Mouse (Mus musculus) gastrocnemius, postnatal 36 days (tissue): ENCODE measurements around the gene Sntg2. TPM values are rescaled to one million over a fixed set of nuclear protein-coding genes. Genes with fewer than 3 reads are reported as not detected.

Source experiments
- DNase-seq, 2 experiments: peaks; one replicate each; pipeline ENCODE4 v3.0.0; 2022
- intact Hi-C: fragments of 180-260 bp; cut with DNase I; formaldehyde crosslinking; loops from one replicate; pipeline ENCODE4 v1.15.1; 2025
- total RNA-seq, 2 experiments: library from RNA; stranded (reverse); gene quantifications; 2 replicates each; pipeline ENCODE4 v1.2.3; 2021

Gene Sntg2
- total RNA-seq, 2 experiments from 2014 or later = 1.0 TPM; not detected in 1

DNA sequence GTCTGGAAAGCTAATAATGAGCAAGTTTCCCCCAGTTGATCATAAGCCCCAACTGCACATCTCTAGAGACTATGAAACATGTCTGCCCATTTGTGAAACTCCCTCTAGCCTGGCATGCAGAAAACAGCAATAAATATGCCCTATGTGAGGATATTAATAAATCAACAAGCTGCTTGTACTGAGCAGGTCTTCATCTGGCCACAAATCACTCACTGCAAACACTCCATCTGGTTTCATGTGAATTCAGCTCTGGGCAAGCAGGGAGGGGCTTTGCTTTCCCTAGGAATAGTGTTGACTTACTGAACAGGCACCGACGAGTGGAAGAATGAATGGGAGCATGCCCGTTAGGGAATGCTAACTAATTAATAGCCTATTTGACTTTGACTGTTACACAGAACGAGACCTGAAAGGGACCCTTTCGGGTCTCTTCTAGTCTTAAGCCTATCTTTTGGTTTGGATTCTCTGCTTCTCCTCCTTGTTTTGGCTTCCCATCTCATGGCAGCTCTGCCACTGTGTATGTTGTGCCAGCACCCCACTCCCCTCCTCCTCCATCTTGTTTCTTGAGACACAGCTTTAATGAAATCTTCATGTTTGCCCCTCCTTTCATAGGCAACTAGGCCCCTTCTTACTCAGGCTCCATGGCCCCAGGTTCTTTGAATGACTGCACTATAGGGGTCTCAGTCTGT is 86.1 kb downstream of the Sntg2 start:
- DNase-seq = no peak
- intact Hi-C loops = no loop called here

DNA sequence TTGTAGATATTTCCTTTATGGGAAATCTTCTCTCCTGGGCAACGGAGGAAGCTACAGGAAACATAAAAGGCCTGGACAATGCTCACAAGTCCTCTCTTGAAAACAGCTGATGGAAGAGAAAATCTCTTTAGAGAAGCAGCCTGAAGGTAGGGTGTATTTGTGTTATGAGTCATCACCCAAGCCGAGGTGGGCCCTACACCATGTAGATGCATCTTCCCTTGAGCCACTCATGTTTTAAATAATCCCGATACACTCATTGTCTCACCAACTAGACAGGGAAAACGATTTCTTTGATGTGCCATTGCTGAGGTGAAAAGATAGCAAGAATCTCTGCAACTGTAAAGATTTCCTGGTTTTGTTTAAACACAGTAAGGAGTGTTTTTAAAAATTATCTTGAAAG is 89.4 kb downstream of the Sntg2 start:
- DNase-seq = no peak
- intact Hi-C loops = no loop called here

DNA sequence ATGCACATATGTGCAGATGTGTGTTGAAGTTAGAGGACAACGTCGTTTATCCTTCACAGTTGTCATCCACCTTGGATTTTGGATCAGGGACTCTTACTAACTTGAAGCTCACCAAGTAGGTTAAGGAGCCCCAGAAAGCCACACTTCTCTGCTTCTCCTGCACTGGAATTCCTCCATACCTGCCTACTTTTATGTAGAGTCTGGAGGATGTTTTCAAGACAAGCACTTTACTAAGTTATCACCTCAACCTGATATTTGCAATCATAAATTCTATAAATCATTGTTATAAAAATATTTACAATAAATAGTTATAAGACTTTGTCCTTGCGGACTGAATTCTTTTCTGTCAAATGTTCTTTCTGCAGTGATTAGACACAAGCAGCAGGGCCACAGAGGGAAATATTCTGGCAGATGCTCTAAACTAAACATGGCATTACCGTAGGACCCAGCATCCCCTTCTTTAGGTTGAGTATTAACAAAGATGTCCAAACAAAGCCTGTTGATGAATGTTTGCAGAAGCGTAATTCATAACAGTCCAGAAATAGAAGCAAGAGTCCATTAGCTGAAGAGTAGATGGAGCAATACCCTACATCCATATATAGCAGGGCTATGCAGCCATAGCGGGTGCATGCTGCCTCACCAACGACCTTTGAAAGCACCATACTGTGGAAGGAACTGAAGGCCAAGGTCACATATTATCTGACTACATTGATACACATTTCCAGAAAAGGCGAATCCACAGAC is 100.8 kb downstream of the Sntg2 start:
- intact Hi-C loops = no loop called here
- DNase-seq = no peak

DNA sequence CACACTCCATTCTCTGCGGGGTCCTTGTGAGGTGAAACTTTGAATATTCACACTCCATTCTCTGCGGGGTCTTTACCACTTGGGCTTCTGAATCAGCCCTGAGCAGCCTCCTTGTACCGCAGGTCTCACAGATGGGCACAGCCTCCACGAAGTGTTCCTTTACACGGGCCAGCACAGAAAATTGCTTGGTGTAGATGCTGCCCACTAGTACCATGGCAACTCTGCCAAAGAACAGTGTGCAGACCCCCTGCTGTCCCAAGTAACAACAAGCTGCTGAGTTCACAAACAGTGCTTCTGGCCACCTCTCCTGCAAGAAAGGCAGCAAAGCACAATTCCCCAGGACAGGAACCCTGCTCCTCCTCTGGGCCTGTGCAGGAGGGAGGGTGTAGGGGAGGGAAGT is 109.0 kb downstream of the Sntg2 start:
- no peak for DNase-seq
- intact Hi-C loops = no loop called here

DNA sequence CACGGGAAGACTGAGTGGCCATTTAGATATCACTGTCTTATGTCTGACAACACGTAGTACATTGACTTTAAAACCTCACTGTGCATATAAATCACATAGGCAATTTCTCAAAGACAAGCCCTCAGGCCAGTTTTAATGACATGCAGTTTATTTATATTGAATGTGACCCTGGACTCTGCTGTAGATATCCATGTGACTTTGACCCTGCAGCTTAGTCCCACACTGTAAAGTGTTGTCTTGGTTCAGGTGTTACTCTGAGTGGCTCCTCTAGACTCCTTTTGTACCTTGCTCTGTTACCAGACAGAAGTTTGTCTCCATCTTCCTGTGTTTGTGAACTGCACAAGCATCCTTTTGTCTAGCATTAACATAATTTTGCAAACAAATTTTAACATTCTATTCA is 112.0 kb downstream of the Sntg2 start:
- intact Hi-C loops = no loop called here
- no peak for DNase-seq

DNA sequence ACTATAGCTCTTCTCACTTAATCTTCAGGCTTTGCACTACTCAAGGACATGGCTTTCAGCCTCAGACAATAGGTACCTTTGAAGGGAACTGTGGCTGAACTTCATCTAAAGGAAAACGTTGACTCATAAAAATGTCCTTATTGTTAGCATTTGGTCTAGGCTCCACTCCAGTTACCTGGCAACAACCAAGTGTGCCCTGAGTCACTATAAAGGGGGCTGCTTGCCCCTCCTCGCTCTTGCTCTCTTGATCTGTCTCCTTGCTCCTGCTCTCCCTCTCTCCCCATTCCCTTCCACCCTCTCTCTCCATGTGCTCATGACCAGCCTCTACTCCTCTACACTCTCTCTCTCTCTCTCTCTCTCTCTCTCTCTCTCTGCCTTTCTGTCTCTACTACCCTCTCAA is 114.5 kb downstream of the Sntg2 start:
- intact Hi-C loops = no loop called here
- DNase-seq = no peak

DNA sequence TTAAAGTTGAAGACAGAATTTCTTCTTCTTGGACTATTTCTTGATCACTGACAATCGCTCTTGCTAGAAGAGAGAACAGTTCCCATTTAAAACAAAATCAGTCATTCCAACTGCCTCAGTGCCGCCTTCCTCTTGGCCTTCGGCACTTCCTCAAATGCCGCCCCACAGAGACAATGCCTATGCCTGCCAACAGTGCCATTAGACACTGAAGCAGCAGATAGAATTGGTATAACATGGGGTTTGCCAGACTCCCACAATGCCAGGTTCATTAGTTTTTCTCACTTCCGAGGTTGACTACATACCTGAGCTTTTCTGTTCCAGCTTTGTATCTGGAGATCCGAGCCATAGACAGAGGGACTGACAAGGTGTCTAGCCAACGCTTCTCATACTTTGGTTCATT is 115.5 kb downstream of the Sntg2 start:
- DNase-seq = no peak
- intact Hi-C loops = no loop called here

DNA sequence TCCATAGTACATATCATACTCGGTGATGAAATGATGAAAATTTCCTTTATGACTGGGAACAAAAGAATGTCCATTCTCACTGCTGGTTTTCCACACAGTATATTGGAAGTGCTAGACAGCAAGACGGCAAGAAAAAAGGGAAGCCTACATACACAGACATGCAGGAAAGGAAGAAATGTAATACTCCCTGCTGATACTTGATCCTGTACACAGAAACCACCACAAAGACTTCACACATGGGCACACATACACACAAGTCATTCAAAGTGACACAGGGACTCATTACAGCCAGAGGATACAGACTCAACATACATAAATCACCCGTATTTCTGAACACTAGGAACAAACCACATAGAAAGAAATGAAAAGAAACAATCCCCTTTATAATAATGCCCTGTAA is 117.0 kb downstream of the Sntg2 start:
- no peak for DNase-seq
- intact Hi-C loops = no loop called here

DNA sequence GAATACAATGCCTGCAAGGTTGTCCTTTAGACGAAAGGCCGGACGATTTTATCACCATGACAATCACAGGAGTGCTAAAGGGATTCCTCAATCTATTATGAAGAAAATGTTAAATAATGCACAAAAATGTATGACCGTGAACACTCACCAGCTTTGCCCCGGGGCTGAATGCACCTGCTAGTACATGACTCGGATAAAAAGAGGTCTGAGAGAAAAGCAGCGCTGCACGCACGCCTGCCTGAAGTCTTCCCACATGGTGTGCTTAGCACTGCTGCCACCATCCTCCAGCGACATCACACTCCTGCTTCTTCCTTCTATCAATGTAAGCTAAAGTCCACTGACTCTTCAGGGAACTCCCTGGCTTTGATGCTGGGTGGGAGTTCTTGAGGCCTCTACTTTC is 118.6 kb downstream of the Sntg2 start:
- intact Hi-C loops = no loop called here
- DNase-seq = no peak

DNA sequence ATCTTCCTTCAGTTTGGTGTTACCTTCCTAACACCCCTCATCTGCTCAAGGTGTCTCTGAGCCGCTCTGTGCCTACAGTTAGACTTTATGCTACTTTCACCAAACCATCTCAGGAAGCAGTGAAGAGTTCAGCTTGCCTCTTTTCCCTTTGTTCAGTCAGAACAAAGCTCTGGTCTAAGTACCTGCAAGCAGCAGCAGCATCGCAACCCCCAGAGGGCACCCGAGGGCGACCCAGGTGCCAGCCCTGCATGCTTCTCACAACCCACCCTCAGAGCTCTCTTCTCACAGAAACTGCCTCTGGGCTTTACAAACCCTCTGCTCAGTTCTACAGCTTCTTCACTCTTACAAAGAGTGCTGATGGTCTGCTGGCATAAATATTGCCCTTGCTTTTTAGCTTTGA is 120.8 kb downstream of the Sntg2 start:
- intact Hi-C loops = no loop called here
- no peak for DNase-seq

DNA sequence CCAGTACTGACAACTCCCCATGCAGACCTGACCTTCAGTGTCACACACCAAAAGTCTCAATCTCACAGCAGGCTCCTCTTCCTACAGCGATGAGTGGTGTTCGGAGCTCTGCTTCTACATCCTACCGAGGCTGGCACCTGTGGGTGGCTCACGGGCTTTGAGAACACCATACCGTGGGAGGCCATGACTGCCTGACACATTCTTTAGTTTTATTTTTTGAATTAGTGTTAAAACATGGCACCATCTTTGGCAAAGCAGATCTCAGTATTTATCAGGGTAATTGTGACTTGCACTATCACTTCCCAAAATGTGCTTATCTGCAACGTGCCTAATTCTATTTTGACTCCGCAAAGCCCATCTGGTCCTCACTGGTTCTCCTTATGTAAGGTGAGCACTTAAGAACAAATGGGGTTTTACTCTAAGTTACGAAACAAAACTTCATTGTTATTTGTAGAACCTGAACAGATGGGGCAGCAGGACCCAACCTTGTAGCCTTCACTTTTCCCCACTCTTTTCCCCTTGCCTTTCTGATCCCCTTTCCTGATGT is 121.8 kb downstream of the Sntg2 start:
- DNase-seq = no peak
- intact Hi-C loops = no loop called here

DNA sequence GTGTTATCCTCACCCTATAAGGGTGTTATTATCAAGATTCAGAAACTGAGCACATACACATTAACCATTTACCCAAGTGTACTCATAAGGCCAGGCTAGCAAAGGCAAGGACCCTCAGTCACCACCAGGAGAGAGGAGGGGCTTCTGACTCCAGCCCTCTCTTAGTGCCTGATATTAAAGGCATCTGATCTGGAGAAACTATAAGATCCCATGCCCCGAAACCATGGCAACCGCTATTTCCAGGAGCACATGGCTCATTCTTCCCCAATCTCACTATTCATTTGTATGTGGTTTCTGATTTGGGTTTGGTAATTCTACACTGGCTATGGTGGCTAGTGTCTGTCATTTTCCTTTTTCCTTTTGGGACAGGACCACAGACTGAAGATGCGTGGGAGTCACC is 124.1 kb downstream of the Sntg2 start:
- no peak for DNase-seq
- intact Hi-C loops = no loop called here

DNA sequence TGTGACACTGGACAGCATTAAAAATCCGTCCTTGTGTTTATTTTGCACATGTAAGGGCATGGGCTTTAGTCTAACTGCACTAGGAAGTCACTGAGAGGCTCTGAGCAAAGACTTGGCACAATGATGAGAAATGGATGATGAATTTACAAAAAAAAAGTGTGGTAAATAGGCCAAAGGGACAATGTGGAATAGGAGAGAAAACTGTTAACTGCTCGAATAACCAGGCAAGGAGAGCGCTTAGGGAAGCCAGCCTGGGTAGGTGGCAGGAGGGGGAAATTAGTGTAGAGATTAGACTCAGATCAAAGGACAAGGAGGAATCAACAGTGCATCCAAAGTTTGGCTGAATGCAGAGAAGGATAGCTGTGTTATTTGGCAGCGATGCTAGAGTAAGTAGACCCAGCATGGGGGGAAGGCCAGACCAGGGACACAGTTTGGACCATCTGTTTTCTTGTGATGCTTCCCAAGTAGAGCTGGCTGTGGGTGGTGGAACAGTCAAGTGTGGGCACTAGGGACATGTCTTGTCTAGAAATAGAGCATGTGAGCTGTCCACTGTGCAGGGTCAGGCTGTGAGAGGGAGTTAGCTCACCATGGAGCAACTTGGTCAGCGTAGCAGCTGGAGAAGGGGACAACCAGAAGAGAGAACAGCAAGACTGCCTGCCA is 126.8 kb downstream of the Sntg2 start:
- no peak for DNase-seq
- intact Hi-C loops = no loop called here

DNA sequence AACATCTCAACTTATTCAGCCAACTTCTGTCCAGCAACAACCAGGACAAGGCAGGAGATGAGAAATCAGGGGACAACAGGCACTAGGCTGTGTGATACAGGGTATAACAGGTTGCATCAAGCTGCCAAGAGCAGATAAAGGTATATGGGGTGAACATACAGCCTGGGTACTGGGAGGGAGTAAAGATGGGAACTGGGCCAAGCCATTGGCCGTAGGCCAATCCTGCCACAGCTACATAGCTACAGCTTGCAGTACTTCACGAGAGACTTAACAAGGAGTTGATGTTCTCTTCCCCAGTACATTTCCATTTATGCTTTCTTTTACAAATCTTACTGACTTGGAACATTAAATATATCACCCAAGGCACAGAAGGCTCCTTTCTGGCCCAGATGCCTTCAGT is 129.0 kb downstream of the Sntg2 start:
- DNase-seq = no peak
- intact Hi-C loops = no loop called here

DNA sequence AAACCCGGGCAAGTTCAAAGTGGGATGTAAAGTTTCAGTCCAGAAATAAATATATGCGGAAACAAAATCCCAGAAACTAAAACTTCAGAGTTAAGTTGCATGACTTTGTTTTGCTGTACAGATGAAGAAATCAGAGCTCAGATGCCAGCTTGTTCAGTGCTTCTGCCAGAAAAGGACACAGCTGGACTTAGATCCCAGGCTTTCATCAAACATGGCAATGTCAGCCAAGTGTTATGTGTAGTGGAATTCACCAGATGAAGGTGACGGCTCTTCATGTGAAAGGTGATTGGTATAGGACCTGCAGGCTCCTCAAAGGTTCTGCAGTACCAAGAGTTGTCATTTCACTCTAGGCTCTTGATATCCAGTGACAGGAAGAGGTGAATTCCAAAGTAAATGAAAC is 132.3 kb downstream of the Sntg2 start:
- intact Hi-C loops = no loop called here
- no peak for DNase-seq

DNA sequence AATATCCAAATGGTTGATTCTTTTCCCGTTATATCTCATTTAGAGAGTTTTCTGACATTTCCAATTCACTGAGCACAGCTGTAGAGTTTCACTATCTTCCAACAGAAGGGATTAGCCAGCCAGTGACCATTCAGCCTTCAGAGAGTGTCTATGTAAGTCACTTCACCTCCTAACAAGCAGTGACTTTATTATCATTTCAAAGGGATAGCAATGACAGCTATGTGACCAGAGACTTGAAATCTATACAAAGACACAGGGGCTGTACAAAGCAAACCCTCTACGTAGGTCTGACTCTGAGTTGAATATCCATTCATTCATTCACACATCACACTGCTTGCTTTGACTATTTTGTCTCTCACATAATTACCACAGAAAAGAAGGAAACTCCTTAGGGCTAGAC is 138.2 kb downstream of the Sntg2 start:
- intact Hi-C loops = no loop called here
- DNase-seq = no peak

DNA sequence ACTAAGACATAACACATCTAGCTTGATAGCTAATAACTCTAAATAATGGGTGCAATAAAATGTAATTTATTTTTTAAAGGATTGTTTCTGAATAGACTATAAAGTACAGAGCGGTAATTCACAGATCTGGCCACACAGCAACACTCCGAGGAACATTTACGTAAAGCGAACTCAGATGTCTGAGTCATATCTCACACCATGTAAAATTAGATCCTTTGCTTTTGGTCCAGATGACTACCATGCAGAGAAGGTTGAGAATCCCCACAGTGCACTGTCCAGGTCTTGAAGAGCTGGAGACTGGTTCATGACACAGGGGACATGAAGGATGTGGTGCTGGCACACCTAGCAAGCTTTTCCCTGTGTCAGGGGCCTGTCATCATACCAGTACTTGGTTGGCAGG is 145.2 kb downstream of the Sntg2 start:
- intact Hi-C loops = no loop called here

DNA sequence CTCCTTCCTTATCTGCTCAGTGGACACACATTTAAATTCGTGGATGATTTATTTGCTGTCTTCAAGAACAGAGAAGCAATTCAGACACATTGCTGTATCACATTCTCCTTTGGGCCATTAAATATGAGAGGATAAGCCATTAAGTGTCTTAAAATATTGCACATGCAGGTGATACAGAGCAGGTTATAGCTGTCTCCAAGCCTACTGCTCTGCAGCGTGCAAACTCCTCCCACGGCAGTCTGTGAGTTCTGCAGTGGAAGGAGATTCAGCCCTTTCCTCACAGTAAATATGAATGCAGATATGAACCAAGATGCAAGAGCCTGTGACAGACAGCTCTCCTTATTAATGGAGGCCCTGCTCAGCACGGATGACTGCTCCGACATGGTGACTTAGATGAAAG is 146.9 kb downstream of the Sntg2 start:
- no peak for DNase-seq
- intact Hi-C loops = no loop called here

More for the DNA sequence above, 145.2 kb downstream of the Sntg2 start:
- no peak for DNase-seq

DNA sequence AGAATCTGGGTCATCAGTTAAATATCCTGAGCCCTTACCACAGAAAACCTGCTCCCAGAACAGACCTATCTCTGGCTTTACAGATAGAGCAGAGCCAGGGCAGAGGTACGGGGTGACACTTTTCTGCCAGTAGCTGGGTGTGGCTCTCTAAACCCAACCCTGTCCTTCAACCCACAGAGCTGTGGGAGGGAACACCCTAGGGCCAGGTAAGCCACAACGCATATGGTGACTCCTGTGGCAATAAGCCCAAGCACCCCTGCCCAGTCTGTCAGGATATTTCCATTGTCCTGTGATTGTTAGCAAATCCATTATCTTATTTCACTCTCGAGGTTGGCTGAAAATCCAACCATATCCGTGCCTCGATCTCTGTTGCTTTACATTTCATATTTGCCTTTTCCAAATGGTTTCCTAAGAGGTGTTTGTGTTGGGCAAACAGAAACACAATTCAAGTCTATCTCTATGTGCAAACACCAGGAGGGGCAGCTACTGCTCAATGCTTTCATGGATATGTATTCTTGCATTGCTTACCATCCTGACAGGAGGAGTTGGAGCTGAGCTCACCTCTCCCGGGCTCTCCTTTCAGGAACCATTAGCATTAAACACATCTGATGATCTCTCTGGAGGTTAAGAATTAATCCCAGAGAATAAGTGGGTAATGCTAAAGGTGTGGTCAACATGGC is 156.3 kb downstream of the Sntg2 start:
- intact Hi-C loops = no loop called here
- no peak for DNase-seq

DNA sequence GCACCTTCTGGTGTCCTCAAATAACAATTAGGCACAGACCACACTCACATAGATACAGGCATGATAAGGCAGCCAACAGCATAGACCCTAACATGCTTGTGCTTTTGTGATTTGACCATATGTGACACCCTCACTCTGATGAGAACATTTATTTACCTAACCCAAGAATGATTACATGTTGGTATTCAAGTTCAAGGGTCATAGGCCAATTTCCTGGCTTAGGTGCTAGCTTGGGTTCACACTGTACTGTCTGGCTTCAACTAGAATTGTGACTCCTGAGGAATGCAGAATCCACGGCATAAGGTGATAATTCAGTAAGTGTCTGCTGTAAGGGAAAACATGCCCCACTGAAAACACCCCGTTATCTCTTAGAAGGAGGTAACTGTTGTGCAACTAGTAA is 158.4 kb downstream of the Sntg2 start:
- DNase-seq = no peak
- intact Hi-C loops = no loop called here

DNA sequence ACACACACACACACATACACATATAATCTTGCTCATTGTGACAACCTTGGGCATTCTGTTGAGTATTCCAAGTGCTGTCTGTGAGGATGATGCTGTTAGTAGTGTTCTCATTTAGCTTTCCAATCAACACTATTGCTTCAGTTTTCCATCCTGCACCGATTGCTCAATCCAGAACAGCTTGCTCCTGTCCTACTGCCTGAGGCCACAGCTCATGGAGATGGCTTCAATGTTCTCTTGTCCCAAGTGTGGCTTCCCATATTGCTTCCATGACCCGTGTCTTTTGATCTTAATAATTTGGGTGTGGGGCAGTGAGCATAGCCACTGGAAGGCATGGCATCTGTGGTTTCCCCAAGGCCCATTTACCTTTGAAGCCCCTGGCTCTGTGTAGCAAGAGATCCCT is 162.8 kb downstream of the Sntg2 start:
- intact Hi-C loops = no loop called here
- DNase-seq = no peak
